Mouse (Mus musculus) thymus, adult 2 months (tissue): ENCODE data around the gene Fgfr2.

Experiments used
- CTCF ChIP-seq: fragments of 200-500 bp; IDR thresholded peaks from 2 replicates; pipeline ENCODE4 v1.5.1; 2012; ENCODE audit warnings: mild to moderate bottlenecking, control low read depth, low read length, moderate library complexity, borderline replicate concordance; ENCODE audit not compliant: control insufficient read depth, poor library complexity, insufficient read depth; ENCODE audit errors: extremely low read depth
- POLR2A ChIP-seq: fragments of 200-500 bp; IDR thresholded peaks from 2 replicates; pipeline ENCODE4 v1.6.1; 2012; ENCODE audit warnings: mild to moderate bottlenecking, low read length, control low read depth, moderate library complexity; ENCODE audit not compliant: control insufficient read depth, poor library complexity, insufficient read depth; ENCODE audit errors: extremely low read depth

DNA sequence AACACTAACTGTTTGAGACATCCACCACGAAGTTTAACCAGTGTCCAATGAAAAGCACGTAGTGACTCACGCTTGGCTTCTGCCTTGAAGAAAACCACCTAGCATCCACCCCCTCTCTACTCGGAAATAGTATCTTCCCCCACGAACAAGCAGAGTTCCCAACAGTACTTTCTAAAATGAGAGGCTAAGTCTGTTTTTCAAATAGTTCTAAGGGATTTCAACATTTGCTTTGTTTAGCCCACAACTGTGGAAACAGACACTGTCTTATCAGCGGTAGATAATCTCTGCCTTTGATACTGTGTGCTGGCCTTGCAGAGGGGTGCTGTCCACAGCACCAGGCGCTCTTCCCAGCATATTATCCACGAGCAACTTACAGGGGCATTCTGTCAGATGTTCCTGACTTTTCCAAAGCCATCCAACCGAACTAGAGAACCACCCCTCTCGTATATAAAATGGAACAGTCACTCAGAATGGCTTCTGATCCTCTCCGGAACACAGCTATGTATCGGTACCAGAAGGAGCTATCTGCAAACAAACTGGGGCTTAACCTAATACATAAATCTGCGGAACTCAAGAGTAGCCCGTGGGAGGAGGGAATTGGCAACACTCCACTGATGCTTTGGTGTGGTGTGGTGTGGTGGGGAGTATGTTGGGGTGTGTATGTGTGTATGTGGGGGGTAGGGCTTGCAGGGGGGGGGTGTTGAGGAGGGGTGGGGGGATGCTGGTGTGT lies 110.3 kb downstream of the Fgfr2 start:
- TF ChIP-seq CTCF = no peak
- no peak for TF ChIP-seq POLR2A
